Mouse (Mus musculus) mature B cell (primary cell): ENCODE data around the gene Gli1.

Experiments
- in situ Hi-C: fragments of 300-500 bp; cut with MboI; formaldehyde crosslinking; loops from 2 replicates; pipeline ENCODE4 v1.14.3; 2019

Gene Gli1

DNA sequence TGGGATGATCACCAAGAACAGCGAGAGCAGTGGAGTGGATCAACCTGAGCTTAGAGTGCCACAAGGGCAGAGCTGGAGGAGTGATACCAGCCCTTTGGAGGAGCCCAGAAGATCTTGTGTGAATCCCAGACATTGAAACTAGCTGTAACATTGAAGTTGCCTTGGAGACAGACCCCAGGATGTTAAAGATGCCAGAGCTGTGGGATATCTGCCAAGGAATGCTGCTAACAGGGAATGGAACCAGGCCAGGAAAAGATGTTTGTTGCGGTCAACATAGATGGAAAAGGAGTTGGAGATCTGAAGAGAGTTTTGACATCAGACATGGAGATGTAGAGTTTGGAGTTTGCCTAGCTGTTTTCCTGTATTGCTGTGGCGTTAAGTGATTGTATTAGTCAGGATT is 4.4 kb upstream of the Gli1 start:
- in situ Hi-C loops, result no loop called here

DNA sequence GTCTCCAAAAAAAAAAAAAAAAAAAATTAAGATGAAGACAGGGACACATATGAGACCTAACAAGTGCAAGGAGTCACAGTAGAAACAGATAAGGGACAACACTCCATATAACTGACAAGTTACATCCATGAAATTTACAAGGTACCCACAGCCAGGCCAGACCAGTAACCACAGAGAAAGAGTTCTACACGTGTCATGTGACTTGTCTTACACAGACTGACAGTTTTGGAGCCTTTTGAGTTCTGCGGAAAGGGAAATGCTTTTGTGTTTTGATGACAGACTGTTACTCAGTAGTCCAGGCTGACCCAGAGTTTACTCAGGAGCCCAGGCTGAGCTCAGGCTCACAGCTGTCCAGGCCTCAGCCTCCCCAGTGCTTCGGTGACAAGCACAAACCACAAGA is 1.3 kb upstream of the Gli1 start:
- in situ Hi-C loops, result no loop called here

DNA sequence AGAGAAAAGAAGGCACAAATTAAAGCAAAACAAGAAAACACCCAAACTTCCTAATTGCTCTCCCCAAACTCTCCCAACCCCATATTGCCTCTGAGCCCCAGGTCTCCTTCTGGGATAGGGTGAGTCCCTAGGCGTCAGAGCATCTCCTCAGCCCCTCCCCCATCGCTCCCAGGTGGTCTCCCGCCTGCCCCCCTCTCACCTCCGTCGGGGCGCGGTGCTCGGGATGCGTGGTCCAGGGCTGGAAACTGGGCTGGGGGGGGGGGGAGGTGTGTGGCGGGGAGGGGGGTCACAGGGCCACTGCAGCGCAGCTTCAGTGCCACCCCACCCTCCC is 449 bp downstream of the Gli1 start:
- in situ Hi-C loops, result no loop called here

DNA sequence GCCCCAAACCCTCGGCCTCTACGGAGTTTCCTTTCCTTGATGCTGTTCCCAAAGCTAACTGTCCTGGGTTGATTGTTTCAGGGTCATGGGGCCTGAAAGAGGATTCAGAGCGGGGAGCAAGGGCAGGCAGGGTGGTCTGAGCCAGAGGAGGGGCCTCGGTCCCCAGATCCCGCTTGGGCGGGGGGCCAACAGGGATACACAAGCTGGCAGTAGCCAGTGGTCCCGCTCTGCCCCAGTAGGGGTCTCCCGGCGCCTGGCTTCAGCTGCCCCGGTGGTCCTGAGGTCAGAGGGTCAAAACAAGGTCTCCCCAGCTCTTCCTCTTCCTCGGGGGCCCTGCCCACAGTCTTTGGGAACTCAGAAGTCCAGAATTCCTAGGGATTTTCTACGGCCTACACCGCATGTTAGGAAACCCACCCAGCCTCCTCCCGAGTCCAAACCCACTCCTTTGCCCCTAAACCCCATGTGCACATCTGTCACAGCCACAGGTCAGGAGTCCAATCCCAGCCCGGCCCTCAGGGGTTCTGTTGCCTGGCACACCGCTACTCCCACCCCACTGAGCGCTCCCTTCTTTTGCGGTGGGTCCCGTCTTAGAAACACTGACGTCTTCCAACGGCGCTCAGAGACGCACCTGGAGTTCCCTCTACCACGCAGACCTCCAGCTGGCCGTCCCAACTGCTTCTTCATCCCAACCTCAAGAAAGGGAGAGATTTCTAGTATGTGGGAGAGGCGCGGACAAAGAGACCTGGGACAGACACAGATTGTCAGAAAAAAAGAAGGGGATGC is 1.0 kb downstream of the Gli1 start:
- in situ Hi-C loops, result no loop called here

DNA sequence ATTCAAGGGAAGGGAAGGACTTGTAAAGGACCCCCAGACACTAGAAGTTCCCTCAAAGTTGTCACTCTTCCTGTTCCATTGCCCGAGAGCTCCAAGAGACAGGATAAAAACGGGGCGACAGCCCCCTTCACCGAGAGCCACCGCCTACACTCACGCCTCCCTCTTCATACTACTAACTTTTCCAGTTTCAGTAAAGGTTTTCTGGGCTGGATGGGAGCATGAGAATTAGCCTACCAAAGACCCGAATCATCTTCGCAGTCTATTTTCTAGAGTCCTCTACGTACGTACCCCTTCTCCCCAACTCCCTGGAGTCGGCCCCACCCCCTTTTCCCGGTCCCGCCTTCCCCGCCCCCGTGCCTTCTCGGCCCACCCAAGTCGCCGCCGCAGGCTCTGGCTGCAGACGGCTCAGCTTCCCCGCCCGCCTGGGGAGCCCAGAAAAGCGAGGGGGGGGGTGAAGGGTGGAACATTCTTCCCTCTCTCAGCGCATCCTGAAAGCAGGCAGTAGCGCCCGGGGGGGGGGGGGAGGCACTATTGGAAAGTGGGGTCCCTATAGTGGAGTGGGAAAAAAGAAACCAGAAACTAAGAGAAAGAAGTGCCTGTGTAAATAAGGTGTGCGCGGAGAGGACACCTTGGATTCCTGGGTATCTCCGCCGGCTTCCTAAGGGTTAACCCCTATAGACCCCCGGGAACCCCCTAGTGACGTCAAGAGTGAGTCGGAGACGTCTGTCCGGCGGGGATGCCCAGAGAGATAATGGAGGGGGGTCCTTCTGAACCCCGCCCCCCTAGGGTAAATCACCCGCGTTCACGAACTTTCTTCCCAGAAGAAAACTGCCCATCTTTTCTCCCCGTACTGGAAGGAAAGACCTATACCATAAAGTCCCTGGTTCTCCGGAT is 1.8 kb downstream of the Gli1 start:
- in situ Hi-C loops, result no loop called here

DNA sequence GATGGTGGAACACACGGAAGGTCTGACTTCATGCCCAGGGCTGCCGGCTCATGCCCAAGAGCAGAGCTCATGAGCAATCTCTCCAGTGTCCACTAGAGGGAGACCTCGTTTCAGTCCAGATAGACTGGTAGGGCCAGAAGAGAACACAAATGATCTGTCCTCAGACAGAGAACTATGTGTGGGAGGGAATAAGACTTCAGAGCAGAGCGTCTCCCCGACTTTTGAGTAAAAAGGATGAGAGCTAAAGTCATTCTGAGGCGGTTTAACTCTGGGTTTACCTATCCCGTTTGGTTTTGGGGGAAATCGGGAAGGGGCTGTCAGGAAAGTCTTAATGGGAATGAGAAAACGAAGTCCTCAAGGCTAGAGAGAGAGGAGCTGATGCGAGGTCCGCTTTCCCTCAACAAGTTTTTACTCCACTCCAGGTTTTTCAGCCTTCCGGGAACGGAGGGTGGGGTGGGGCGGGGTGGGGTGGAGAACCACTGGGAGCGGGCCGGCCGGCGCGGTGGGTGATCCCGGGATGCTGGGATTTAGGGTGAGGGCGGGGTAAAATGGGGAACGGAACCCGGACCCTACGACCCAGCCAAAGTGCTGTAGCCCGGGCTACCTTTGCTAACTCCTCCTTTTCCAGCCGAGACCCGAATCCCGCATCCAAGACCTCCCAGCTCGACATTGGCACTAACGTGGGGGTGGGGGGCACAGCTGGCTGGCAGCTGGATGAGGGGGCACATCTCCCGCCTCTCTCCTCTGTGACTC is 2.7 kb downstream of the Gli1 start:
- in situ Hi-C loops, result no loop called here

DNA sequence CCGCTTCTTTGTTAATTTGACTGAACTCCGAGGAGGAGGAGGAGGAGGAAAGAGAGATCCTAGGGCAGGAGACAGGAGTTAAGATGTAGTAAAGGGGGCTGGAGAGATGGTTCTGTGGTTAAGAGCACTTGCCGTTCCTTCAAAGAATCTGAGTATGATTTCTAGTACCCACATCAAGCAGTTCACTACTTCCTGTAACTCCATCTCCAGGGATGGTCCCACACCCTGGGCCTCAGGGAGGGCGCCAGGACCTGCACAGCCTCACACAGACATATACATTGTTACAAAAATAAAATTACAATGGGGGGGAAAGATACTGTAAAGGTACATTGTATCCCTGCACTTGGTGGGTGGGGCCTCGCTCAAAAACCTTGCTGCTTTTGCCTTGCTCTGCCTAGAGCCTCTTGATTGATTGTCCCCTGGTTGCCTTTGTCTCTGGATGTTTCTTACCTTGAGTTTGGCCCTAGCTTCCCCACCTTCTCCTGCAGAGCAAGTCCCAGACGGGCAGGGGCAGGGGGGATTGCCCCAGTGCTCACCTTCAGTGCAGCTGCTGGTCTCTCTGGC is 4.2 kb downstream of the Gli1 start:
- in situ Hi-C loops, result no loop called here

DNA sequence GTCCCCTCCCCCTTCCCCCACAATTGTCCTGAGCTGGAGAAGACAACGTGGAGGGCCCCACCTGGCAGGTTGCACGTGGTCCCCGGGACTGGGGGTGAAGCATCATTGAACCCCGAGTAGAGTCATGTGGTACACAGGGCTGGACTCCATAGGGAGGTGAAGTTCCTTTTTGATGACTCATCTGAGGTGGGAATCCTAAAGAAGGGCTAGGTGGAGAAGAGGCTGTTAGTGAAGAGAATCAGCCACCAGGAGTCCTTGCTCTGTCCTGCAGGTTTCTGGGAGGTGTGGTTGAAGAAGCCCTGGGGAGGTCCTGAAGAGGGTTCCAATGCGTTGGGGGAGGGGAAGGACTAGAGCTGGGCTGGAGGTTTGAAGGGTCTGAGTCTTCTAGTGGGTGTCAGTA is 4.8 kb downstream of the Gli1 start:
- in situ Hi-C loops, result no loop called here

DNA sequence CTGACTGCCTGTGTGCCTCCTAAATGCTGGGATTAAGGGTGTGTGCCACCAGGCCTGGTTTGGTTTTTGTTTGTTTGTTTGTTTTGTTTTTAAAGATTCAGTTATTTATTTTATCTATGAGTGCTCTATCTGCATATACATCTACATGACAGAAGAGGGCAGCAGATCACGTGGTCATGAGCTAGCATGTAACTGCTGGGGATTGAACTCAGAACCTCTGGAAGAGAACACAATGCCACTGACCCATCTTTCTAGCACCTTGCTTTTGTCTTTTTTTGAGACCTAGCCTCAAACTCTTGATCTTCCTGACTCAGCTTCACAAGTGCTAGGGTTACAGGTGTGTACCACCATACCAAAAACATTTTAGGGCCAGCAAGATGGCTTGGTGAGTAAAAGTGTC is 6.5 kb downstream of the Gli1 start:
- in situ Hi-C loops, result no loop called here

DNA sequence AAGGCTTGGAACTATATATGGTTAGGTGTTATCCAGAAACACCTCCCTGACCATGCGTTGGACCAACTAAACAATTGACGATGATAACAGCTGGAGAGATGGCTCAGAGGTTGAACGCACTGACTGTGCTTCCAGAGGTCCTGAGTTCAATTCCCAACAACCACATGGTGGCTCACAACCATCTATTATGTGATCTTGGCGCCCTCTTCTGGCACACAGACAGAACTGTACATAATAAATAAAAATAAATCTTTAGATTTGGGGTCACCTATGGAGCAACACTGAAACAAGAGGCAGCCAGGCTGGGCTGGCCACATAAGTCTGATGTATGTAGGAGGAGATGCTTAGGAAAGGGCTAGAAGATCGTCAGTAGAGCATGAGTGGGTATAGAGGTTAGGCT is 8.6 kb downstream of the Gli1 start:
- in situ Hi-C loops, result no loop called here

DNA sequence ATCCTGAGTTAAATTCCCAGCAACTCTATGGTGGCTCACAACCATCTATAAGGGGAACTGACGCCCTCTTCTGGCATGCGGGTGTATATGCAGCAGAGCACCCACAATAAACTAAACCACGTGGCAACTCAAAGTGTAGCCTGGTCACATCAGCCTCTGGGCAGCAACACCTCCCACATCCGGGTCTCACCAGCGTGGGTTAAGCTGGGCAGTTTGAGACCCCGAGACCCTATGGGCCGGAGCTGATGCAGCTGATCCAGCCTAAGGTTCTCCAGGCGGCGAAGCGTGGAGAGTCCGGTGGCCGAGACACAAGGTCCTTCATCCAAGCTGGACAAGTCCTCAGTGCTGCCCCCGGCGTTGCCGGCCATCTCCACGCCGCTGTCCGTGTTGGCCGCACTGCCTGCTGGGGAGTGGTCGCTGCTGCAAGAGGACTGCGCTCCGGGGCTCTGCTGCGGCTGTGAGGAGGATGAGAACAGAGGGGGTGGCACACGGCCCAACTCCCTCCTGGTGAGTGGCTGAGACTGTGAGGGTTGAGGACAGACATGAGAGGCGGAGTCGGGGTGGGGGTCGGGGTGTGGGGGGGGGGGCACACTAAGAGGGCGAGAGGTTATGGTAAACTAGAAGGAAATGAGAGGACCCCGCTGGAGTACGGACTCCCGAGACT is 9.4 kb downstream of the Gli1 start:
- in situ Hi-C loops, result no loop called here

DNA sequence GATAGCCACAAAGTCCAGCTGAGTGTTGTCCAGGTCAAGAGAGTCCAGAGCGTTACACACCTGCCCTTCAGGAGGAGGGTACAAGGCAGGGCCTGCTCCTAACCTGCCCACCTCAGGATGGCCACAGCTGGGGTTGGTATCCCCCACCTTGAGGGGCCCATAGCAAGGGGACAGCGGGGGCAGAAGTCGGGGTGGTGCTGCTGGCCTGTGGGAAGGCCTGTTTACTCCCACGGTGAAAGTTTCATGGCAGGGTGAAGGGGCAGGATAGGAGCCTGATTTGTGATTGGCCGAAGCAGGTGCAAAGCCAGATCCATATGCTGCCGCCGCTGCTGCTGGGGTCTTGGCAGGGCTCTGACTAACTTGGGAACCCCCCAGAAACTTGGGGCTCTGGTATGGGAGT is 11.6 kb downstream of the Gli1 start:
- in situ Hi-C loops, result no loop called here

DNA sequence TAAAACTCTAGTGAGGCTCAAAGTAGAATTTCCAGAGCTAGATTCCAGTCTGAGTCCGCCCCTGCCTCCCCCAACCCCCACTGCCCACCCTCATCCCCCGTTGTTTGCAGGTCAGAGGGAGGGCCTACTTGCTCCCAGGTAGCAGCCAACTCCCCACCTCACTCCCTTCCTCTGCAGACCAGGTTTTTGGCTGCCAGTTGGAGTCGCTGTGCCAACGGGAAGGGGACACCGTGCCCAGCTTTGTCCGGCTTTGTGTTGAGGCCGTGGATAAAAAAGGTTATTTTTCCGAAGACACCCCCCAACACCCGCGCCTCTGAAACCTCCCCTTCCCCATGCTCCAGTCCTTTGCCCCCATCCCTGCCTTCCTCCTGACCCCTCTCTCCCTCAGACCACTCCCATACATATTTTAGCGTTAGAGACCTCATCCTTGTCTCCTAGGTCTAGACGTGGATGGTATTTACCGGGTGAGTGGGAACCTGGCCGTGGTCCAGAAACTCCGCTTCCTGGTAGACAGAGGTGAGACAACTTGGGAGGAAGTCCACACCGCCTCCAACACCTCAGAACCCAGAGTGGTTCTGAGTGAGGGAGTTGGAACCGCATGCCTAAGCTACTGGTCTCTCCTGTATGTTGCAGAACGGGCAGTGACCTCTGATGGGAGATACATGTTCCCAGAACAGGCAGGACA is 14.2 kb downstream of the Gli1 start:
- in situ Hi-C loops, result no loop called here

DNA sequence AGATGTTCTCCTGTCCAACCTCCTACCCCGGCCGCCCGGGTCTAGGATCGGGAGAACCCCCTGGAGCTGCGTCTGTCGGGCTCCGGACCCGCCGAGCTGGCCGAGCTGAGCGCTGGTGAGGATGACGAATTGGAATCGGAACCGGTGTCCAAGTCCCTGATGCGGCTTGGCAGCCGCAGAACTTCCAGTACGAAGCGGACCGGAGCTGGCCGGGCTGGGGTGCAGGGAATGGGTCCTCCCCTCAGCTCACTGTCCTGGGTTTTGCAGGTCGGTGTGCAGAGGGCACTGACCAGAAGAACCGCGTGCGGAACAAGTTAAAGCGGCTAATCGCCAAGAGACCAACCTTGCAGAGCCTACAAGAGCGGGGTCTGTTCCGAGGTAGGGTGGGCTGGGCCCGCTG is 14.9 kb downstream of the Gli1 start:
- in situ Hi-C loops, result no loop called here

DNA sequence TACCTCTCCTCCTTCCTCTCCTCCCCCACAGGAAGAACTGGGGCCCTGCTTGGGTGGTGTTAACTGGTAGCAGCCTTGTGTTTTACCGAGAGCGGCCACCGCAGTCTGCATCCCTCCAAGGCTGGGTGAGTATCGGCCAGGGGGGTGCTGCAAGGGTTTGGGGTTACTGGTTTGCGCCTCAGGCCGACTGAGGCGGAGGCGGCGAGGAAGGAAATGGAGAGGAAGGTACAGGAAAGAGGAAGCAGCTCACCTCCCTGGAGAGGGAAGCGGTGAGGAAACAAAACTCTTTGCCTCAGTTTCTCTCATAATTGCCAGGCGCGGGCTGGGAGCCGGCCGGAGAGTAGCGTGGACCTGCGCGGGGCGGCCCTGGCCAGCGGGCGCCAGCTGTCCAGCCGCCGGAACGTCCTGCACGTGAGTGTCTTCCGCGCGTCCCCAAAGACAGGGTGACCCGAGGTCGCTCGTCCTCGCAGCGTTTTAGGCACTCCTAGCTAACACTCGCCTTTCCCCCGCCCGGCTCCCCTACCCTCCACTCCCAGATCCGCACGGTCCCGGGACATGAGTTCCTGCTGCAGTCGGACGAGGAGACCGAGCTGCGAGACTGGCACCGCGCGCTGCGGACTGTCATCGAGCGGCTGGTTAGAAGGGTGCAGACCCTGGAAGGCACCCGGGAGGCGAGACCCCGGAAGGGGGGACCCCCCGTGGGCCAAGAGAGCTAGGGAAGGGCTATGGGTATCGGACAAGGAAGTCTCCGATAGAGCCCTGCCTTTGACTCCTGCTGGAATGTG is 15.6 kb downstream of the Gli1 start:
- in situ Hi-C loops, result no loop called here

DNA sequence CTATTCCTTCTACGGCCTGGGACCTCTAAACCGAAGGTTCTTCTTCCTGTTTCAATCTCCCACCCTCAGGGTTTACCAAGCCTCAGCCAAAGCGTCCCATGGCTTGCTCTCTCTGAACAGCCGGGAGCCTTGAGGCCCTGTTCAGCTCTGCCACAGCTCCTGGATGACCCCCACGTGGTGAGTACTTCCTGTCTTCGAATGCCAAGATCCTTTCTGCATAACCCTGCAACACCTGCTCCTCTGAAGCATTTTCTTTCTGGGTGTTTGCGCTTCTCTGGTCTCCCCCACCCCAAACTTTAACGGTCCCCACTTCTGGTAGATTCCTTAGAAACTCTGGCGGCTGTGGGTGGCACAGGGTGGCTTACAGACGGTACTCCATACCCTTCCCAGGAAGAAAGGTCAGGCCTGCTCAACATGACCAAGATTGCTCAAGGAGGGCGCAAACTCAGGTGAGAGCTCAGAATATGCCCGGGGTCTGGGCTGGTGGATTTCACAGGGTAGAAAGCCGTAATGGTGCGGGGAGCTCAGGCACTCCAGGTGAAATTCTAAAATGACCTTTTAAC is 16.2 kb downstream of the Gli1 start:
- in situ Hi-C loops, result no loop called here

DNA sequence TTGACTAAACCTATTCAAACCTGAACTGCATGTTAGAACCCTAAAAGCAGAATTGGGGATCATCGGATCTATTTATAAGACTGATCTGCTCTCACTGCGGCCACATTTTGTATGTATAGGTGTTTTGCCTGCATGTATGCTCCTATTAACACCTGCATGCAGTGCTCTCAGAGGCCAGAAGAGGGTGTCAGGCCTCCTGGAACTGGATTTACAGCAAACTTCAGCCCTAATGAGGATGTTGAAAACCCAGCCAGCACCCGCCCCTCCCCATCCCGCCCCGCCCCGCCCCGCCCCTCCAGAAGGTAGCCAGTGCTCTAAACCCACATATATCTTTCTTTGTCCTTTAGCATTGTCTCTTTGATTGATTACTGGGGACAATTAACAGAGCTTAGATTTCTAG is 17.3 kb downstream of the Gli1 start:
- in situ Hi-C loops, result no loop called here

DNA sequence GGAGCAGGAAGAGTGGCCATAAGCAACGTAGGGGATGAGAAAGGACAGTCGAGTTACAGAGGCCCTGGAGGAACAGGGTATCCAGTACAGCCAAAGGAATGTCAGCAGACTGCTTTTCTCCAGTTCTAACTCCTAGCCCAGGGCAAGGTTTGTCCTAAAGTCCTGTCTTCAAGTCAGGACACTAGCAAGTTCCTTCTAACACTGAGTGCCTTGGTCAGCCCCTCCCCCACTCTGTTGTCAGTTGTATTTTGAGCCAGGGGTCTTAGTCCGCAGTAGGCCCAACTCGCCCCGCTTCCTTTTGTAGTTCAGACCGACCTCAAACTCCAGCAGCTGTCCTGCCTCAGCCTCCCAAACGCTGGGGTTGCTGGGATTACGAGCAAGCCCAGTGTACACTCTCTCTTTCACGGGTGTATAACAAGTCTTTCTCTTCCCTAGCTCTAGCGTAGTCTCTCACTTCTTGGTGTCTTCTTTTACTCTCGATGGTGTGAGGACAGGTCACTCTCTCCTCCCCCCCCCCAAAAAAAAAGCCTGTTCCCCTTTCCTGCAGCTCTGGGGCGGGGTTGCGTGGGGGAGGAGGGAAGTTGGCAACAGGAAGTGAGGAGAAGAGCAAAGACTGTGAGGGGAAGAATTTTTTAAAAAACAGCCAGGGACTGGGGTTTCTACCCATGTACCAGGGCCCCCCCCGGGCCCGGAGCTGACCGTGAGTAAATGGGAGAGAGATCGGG is 18.5 kb downstream of the Gli1 start:
- in situ Hi-C loops, result no loop called here

DNA sequence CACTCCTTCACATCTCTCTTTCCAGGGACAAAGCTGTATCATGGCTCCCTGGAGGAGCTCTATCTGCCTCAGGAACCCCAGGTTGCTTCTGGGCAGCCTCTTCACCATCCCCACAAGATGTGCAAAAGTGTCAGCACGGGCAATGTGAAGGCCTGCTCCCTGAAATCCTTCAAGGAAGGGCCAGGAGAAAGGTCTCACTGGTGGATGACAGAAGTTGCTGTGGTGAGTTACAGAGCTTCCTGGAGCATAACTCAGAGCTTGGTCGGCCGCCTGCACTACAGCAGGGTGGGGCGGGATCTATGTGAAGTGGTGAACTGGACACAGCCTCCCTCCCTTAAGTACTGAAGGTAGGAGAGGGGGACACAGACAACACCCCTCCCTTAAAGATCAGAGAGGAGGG is 19.1 kb downstream of the Gli1 start:
- in situ Hi-C loops, result no loop called here
